Mouse (Mus musculus) telencephalon, adult 2 months (tissue): ENCODE measurements around the gene Fkbp3.
"Not testable (repeated sequence)": the region's sequence is repeated elsewhere in the genome, so short reads cannot be mapped to it uniquely, and the experiment has no call there.

Experiments used
- DNase-seq: peaks from one replicate; pipeline ENCODE4 v3.0.0-alpha.2; 2011; ENCODE audit warnings: low read depth, low spot score

The Fkbp3 gene

DNA sequence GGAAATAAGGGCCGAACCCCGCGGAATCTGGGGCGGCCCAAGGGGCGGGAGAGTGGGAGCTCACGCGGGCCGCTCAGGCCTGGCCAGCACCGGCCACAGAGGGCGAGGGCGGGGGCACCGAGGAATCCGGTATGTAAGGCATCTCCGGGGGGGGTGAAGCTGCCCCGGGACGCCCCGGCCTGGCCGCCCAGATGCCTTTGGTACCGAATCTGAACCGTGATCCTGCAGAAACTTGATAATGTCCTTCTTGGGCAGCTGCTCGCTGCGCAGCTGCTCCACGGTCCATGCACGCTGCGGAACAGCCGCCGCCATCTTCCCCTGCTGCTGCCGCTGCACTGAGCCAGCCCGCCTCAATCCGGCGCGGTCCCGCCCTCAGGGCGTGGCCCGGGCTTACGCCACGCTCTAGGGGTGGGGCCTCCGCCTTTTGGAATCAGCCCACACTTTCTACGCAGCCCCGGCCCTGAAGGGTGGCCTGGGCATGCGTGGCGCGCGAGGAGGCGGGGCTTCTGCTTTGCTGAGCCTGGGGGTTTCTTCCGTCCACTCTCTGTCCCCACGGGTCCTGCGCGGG, at the start of gene Fkbp3:
Gene Fkbp3 (minus strand): TSS at position 397 of the 568 bp plus-strand sequence.
- peak; percentile 95 for DNase-seq

DNA sequence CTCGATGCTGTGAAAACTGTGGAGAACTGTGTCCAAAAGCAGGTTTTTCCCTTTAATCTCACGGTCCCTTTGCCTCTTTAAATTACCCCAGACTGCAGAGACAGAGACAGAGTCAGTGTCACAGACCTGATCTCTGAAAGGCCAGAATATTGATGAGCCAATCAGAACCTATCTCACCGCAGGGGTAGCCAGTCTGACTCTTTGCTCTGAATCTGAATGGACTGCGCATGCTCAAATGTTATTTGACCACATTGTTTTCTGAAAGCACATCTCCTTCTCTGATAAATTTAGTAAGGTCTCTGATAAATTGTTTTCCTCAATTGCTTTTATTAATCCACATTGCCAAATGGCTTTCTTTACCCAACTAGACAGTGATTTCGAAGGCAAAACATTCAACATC, 45.6 kb upstream of the Fkbp3 start:
- no peak for DNase-seq

DNA sequence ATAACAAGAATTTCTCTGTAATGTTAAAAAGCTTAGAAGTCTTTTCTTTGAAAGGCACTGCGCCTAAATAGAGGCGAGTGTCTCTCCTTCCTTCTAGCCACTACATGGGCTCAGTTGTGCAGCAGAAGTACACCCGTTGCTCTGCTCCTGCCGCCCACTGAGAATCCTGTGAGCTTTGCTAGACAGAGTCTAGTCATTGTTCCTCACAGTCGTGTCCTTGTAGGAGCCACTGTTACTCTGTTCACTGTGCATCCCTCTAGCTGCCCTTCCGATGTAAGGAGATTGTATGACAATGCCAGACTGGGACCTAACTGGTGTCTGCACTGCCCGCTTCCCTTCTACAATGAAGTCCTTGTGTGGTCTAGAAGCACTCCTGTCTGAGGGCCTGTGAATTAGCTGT, 45.2 kb upstream of the Fkbp3 start:
- no peak for DNase-seq

DNA sequence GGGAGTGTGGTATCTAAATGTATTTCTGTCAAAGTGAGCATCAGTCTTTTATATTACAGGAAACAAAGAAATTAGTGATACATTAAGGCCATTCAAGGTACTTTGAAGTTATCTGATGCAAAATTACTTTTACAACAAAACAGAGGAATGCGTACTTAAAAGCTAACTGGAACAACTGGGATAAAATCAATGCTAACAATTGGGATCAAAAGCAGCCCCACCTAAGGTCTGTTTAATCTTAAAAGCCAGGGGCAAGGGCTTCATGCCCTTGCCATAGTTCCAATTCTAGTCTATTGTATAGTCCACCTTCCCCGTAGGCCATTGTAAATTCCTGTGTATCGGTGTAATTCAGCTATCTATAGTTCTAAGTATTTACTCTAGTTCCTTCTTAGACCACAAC, 41.2 kb upstream of the Fkbp3 start:
- DNase-seq: not testable (repeated sequence)

DNA sequence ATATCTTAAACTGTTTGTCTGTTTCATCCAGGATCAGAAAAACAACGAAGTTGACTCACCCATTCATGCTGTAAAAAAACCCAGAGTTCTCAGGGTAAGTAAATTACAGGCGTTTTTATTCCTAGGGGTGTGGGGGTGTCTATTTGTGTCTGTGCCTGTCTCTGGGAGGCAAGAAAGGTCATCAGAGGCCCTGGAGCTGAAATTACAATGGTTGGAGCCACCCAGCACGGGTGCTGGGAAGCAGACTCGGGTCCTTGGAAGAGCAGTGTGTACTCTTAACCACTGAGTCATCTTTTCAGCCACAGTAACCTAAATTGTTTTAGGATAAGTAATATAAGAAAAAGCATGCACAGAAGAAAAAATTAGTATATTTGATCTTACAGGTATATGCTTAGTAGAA, 40.1 kb upstream of the Fkbp3 start:
- no peak for DNase-seq

DNA sequence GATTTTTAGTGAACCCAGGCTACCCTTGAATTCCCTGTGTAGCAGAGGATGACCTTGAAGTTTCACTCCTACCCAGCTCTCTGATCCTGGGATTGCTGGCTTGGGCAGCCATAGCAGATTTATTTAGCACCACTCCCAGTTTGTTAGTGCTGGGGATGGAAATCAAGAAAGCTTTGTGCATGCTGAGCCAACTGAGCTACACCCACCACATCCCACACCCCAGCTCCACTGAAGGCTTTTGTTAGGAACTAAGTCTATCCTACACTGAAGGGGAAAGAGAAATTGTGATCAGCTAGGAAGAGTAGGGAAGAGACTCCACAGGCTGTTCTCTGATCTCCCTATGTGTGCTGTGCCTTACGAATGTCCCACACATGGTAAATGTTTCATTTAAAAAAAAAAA, 39.0 kb upstream of the Fkbp3 start:
- DNase-seq: peak; percentile 49

DNA sequence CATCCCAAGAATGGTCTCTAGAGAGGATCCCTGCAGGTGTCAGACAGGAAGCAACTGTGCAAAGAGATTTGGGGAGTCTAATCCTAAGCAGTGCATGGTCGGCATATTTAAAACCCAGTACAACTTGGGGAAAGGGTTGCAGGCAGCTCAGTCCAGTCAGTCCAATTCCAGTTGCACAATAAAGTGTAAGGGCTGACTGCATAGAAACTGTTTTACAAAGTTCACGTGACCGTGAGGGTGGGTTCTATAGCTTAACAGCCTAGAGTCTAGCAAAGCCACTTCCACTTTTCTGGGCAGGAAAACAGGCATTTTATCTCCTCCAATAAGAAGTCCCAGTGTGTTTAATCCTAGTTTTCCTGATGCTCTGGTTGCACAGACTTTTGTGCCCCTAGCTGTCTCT, 37.7 kb upstream of the Fkbp3 start:
- no peak for DNase-seq

DNA sequence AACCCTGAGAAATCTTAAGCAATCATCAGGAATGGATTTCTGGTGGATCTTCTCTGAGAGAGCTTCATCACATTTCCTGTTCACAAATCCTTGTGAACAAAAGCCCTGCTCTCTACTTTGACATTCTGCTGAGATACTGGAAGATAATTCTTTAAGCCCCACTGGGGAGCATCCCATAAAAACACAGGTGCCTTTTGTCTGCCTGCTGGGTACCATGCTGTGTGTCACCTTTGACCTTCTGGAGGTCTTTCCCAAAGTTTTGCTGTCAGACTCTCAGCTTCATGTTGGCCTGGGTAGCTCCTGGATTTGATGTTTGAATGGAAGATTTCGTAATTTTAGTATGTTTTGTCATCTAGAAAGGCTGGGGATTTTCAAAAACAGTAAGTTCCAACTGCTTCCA, 34.9 kb upstream of the Fkbp3 start:
- DNase-seq: no peak

DNA sequence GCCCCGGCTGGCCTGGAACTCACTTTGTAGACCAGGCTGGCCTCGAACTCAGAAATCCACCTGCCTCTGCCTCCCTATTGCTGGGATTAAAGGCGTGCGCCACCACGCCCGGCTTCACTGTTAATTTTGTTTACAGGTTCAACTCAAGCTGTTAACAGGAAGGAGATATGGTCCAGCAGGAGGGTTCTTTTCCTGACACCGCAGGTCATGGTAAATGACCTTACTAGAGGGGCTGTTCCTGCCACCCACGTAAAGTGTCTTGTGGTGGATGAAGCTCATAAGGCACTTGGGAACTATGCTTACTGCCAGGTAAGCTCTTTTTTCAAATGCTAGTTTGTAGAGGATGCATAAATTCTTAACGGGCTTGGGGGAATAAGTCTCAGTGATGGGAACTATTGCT, 3.1 kb upstream of the Fkbp3 start:
- DNase-seq: no peak

DNA sequence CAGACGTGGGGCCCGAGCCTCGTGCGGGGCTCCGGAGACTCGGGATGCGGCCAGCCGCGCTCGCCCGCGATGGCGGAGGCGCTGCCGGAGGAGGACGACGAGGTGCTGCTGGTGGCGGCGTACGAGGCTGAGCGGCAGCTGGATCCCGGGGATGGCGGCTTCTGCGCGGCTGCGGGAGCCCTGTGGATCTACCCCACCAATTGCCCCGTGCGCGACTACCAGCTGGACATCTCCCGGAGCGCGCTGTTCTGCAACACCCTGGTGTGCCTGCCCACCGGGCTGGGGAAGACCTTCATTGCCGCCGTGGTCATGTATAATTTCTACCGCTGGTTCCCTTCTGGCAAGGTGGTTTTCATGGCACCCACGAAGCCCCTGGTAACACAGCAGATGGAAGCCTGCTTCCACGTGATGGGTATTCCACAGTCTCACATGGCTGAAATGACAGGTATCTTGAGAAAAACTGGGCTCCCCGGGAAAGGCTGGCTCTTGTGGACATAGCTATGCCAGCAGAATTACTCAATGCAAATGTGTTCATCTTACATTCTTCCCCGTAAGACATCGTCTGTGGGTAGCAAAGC, 2.0 kb upstream of the Fkbp3 start:
- DNase-seq: no peak

DNA sequence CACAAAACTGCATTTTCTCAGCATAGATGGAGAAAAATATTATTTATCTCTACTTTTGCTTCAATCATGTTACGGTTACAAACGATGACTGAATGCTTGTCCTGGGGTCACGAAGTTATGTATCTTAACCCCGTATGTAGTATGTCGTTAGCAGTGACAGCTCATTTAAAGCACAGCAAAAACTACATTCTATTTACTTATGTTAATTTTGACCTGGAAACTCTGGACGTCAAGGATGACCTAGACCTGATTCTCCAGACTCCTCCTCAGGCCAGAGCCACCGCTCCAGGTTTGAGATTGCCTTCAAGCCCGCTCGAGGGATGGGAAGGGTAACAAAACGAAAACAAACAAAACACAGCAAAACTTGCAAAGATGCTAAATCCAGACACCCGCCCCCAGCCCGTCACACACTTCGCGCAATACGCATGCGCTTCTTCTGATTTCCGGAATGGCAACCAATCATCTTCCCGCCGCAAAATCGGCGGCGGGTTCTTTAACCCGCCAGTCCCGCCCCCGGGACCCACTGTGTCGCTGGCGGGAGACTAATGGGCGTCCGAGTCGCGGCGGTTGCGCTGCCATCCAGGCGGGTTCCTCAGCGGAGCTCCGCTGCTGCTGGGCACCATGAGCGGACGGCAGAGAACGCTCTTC, 1.4 kb upstream of the Fkbp3 start, which contains the start of gene Fancm:
Gene Fancm (plus strand): TSS at position 519 of the 648 bp plus-strand sequence.
- peak; percentile 84 for DNase-seq

DNA sequence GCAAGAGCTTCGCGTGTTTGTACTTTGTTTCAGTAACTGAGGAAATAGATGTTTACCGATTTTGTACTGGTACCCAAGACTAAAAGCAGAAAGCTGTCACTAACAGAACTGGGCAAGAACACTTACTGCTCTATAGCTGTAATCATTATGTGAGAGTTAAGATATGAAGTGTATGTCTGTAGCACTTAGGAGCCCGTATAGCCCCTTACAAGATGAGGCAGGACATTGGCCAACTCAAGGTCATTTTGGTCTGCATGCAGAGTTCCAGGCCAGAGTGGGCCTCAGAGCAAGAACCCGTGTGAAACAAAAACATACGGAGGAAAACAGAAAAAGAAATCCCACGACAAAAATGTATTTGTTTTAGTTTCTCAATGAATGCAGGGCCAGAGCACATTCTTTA, 844 bp upstream of the Fkbp3 start:
- no peak for DNase-seq

DNA sequence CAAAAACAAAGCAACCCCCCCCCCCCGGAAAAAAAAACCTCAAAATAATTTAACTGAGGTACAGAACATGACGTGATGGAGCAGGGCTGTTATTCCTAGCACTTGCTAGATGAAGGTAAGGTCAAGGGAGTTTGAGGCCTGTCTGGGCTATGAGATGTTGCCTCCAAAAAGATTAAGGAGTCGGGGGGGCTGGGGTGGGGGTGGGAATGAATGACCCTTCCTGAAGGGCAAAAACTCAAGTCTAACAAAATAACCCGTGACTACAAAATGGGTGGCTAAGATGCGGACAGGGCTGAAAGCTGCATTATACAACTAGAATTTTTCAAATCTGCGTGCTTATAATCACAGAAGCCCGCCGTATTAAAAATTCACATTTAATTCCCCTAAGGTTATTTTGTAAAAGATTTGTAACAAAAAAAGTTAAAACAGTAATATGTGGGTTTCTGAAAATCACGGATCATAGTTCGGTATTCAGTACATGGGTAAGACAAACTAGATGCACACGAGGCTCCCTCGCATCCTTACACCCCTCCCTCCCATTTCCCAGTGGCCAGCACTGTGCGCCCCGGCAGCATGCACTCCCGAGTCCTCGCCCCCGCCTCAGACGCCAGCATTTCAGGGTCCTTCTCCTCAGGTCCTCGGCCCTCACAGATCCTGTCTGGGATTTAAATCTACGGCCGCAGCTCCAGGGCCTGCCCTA, 746 bp downstream of the Fkbp3 start:
- DNase-seq: no peak

DNA sequence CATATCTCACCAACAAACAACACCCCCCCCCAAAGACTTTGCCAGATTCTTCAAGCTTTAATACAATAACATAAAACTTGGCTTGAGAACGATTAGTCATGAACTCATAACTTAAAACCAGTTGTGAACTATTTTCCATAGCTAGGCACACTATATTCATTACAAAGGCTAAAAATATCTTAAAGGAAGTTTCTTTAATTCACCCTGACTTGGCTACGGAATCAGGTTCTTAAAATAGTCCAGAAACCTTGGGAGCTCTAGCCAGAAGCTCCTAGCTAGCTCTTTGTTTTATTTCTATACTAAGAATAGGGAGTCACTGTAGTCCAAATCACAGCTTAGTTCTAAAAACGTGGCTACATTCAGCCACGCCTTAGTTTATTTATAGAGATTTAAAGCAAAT, 5.4 kb downstream of the Fkbp3 start:
- no peak for DNase-seq

DNA sequence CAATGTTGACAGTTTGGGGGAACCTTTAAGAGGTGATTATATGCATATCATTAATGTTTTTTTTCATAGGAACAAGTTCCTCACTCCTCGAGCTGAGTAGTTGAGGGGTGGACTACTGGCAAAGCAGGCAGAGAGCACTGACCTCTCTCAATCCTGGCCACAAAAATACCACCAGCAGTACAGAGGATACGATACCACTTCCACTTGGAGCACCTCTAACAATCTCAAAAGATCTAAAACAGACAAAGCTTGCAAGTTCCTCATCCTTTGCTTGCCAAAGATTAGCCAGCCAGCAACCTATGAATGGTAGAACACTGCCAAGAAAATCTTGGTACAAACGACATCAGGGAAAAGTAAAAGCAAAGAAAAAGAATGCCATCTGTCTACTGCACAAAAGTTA, 7.6 kb downstream of the Fkbp3 start:
- no peak for DNase-seq

DNA sequence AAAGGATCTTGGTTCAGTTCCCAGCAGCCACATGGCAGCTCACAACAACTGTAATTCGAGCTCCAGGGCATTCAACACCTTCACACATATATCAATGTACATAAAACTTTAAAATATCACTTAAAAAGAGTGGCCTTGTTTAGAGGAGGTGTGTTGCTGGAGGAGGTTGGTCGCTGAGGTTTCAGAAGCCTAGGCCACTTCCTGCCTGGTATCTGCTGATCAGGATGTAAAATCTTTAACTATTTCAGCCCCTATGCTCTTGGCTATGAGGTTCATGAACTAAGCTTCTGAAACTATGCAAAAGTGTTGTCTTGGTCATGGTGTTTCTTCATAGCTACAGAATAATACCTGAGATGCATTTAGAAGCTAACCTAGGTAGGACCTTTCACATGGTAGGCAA, 8.6 kb downstream of the Fkbp3 start:
- no peak for DNase-seq

DNA sequence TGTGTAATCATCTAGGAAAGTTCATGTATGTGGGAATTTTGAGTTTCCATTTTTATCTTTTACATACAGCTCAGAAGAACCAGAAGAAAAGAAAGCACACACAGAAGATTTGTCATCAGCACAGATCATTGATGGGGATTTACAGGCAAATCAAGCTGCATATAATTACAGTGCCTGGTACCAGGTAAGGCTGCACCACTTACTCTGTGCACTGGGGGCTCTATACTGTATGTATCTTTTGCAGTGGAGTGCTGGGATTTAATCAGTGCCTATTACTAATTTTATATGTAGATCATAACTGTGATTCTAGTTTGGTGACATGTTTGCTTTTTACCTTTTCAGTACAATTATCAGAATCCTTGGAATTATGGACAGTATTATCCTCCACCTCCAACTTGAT, 12.7 kb downstream of the Fkbp3 start:
- DNase-seq: no peak

DNA sequence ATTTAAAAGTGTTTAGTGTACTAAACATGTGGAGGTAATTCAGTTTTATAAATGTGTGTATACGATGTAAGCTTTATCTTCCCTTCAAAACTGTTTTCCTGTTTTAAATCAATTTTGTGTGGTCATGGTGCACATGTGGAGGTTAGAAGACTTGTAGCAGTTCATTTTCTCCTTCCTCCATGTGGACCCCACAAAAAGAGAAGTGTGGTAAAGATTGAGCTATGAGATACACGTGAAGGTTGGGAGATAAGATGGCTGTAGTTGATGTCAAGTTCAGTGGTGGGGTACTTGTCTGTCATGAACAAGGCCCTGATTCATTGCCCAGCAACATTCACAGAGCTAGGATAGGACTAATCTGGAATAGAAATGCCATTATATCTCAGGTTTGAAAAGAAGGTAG, 15.6 kb downstream of the Fkbp3 start:
- no peak for DNase-seq

DNA sequence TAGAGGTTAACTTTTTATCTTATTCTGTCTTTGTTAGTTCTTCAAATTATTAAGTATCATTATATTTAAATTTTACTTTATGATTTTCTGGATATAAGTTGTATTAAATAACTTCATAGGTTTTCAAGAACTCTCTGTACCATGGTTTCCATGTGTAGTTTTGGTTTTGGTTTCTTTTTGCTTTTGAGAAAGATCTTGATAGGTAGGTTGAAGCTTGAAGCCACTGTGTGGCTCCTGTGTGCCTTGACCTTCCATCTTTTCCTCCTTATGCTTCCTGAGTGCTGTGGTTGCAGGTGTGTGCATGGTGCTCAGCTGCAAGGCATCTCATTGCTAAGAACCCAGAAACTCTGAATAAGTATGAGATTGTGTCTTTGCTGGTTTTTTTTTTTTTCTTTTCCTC, 25.0 kb downstream of the Fkbp3 start:
- no peak for DNase-seq

DNA sequence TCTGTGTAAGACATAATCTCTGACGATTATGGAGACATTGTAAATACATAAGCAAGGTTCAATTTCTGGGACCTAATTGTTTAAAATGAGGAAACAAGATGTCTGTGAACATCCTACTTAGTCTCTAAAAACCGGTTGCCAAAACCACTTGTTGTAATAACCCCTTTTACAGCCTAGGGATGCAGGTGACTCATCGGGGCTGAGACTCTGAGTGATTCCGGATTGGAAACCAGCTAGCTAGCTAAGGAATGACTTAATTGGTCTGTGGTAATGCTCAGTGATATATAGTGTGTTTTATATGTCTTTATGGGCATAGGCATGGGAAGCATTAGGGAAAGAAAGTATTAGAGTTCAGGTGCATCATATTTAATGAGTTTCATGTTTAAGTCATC, 36.3 kb downstream of the Fkbp3 start:
- DNase-seq: no peak

DNA sequence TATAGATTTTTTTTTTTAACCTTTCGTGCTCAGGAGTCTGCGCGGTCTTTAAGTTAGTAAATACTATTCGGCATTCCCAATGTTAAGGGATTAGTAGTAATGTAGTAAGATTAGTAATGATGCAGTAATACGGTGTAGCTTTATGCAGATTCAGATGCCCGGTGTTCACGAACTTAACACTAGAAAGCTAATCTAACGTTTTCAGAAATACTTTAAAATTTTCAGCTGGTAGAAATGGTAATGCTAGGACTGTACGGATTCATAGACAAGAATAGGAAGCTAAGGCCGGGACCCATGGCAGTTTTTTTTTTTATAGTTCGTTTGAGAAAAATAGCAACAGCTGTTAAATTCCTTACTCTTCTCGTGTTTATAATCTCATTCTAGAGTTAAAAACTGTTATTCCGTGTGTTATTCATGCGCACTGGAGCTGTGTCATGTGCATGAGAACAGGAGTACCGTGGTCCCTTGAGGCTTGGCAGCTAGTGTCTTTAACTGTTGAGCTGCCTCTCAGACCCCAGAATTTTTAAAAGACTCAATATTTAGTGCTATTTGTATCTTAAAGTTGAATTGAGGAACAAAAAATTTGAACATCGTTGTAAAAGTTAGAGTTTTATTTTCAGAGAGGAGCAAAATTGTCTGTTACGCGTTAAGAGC, 36.8 kb downstream of the Fkbp3 start:
- DNase-seq: no peak

DNA sequence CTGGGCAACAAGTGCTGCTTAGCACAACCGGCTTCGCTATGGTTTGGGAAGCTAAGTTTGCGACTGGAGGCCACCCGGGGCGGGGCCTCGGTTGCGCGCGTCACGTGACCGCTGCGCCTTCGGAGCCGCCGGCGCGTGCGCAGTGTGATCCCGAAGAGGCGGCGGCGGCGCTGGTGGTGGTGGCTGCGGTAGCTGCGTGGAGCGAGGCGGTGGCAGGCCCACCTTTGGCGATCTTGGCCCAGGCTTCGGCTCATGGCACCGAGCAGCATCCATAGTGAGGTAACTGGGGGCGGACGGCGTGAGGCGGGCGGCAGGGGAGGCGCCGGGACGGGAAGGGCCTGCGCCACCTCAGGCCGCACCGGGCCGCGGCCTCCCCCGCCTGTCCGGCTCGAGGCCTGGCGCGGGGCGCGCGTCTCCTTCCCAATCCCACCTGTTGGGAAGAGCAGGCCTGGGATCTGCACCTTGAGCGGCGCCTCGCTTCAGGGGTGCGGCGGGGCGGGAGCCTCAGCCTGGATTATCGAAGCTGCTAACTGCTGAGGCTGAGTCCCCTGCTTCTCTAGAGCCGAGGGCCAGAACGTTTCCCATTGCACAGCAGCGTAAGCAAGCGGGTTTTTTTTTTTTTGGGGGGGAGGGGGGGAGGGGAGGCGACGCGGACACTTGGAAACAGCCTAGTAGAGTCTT, 37.5 kb downstream of the Fkbp3 start, which contains the start of gene Prpf39:
Gene Prpf39 (plus strand): TSS at position 144 of the 681 bp plus-strand sequence.
- DNase-seq: peak; percentile 77
